Mouse (Mus musculus): ENCODE measurements at regions not wholly inside any gene's neighbourhood (a gene's known extent, or its start where the extent isn't known, plus 50 kb on each side); places are given as distances from the start of the nearest gene placed in this dataset.

GRCm38 (mm10) chr17:52195804-52196203 is 362.7 kb upstream of the Satb1 start:
- DNase-seq: no peak

GRCm38 (mm10) chr17:52191064-52191682 is 358.1 kb upstream of the Satb1 start:
- DNase-seq: no peak

GRCm38 (mm10) chr17:52182706-52183105 is 349.6 kb upstream of the Satb1 start:
- DNase-seq: peak; percentile 22 to 39

- DNase-seq: no peak
Measured at GRCm38 (mm10) chr17:52177996-52178395, 344.9 kb upstream of the Satb1 start.

GRCm38 (mm10) chr17:52168076-52168838 is 335.2 kb upstream of the Satb1 start:
- no peak for DNase-seq

GRCm38 (mm10) chr17:52167658-52168057 is 334.6 kb upstream of the Satb1 start:
- DNase-seq: no peak

GRCm38 (mm10) chr17:52165891-52166485 is 332.9 kb upstream of the Satb1 start:
- DNase-seq: no peak

GRCm38 (mm10) chr17:52162559-52163397 is 329.7 kb upstream of the Satb1 start:
- no peak for DNase-seq

- no peak for DNase-seq
Measured at GRCm38 (mm10) chr17:52150496-52150895, 317.4 kb upstream of the Satb1 start.

GRCm38 (mm10) chr17:52149834-52150233 is 316.7 kb upstream of the Satb1 start:
- no peak for DNase-seq

GRCm38 (mm10) chr17:52149068-52149467 is 316.0 kb upstream of the Satb1 start:
- no peak for DNase-seq

- no peak for DNase-seq
Measured at GRCm38 (mm10) chr17:52103891-52104290, 270.8 kb upstream of the Satb1 start.

- no peak for DNase-seq
Measured at GRCm38 (mm10) chr17:52085834-52086233, 252.7 kb upstream of the Satb1 start.

GRCm38 (mm10) chr17:52084455-52084854 is 251.4 kb upstream of the Satb1 start:
- DNase-seq: no peak

GRCm38 (mm10) chr17:52079316-52079715 is 246.2 kb upstream of the Satb1 start:
- DNase-seq: no peak

- DNase-seq: no peak
Measured at GRCm38 (mm10) chr17:52078496-52078895, 245.4 kb upstream of the Satb1 start.

GRCm38 (mm10) chr17:52077951-52078350 is 244.9 kb upstream of the Satb1 start:
- DNase-seq: no peak

GRCm38 (mm10) chr17:52076746-52077145 is 243.7 kb upstream of the Satb1 start:
- DNase-seq: no peak

GRCm38 (mm10) chr17:52067721-52068120 is 234.6 kb upstream of the Satb1 start:
- no peak for DNase-seq

GRCm38 (mm10) chr17:52064618-52065017 is 231.5 kb upstream of the Satb1 start:
- no peak for DNase-seq

GRCm38 (mm10) chr17:52063121-52063520 is 230.0 kb upstream of the Satb1 start:
- DNase-seq: no peak

GRCm38 (mm10) chr17:52062096-52062665 is 229.1 kb upstream of the Satb1 start:
- no peak for DNase-seq

Data from adrenal gland, postnatal 36 days (tissue).